Mouse (Mus musculus) C2C12 (cell line): ENCODE data around the gene Sec14l1.

Experiments used
- CEBPB ChIP-seq: IDR thresholded peaks from one replicate; pipeline ENCODE4 v1.6.1; 2011; ENCODE audit warnings: low read depth, mild to moderate bottlenecking, control low read depth, moderate library complexity
- CTCF ChIP-seq: IDR thresholded peaks from one replicate; pipeline ENCODE4 v1.5.1; 2011; ENCODE audit not compliant: control insufficient read depth, insufficient read depth, insufficient read length
- MAX ChIP-seq: IDR thresholded peaks from one replicate; pipeline ENCODE4 v1.6.1; 2011; ENCODE audit warnings: mild to moderate bottlenecking, control low read depth
- MYOD1 ChIP-seq: IDR thresholded peaks from one replicate; pipeline ENCODE4 v1.6.1; 2011; ENCODE audit warnings: low read depth; ENCODE audit not compliant: control insufficient read depth, insufficient read length
- MYOG ChIP-seq: IDR thresholded peaks from one replicate; pipeline ENCODE4 v1.6.1; 2011; ENCODE audit not compliant: control insufficient read depth, insufficient read length; ENCODE audit errors: extremely low read depth
- USF1 ChIP-seq: IDR thresholded peaks from one replicate; pipeline ENCODE4 v1.6.1; 2011; ENCODE audit warnings: low read depth, mild to moderate bottlenecking, control low read depth, moderate library complexity

DNA sequence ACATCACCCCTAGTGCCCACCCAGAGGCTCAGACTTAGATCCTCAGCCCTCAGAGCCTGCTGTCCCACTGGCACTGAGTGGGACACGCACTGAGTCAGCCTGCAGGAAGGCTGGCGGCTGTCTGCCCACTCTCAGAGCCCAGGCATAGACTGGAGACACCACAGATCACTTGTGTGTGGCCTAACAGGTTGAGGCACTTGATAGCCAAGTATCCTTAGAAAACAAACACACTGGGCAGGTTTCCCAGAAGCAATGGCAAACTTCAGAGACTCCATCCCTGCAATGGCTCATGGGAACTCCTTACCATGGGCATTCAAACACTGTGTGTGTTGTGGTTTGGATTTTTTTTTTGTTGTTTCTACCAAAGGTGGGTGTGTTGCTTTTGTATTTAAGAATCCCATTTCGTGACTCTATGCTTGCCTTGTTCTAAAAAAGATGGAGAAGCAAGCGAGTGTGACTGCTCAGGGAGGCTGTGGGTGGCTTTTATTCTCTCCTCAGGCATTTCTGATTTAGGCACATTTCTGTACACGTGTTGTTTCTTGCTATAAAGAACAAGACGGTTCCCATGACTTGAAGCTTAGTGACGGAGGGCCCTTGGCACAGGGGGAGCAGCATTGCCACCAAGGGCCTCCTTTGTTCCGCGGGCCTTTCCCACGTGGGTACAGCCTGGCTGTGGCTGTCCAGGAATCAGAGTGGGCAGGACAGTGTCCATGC, 10.8 kb upstream of the Sec14l1 start:
- no peak for TF ChIP-seq CTCF
- no peak for TF ChIP-seq CEBPB
- TF ChIP-seq USF1: no peak
- TF ChIP-seq MAX: no peak
- no peak for TF ChIP-seq MYOD1
- TF ChIP-seq MYOG: no peak
